Mouse (Mus musculus): Measurements from ENCODE around the gene Rnf167.

DNA sequence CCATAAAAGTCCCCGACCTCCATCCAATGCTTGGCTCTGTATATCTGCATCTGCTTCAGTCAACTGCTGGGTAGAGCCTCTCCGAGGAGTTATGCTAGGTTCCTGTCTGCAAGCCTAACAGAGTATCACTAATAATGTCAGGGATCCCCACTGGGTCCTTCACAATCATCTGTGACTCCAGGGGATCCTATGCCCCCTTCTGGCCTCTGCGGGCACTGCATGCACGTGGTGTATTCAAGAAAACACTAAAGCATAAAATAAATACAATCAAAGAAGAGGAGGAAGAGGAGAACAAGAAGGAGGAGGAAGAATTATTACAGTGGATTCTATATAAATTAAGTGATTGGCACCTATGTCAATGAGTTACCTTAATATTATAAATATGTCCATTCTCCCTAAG, 21.6 kb upstream of the Rnf167 start:
- TF ChIP-seq POLR2A (IDR thresholded peaks at IDR 0.05; ENCODE audit: insufficient read length, low read depth) (no peak), USF1 (IDR thresholded peaks at IDR 0.05; ENCODE audit: low read depth) (peak; percentile 26), MYOD1 (IDR thresholded peaks at IDR 0.05; ENCODE audit: control insufficient read depth in 1 of 3, insufficient read length in 2 of 3, low read depth in 2 of 3) (no peak), SRF (IDR thresholded peaks at IDR 0.05; ENCODE audit: control insufficient read depth, insufficient read length, low read depth) (no peak), E2F4 (IDR thresholded peaks at IDR 0.05; ENCODE audit: insufficient read depth) (no peak), TCF12 (IDR thresholded peaks at IDR 0.05; ENCODE audit: insufficient read depth, poor library complexity, severe bottlenecking) (no peak), TCF3 (IDR thresholded peaks at IDR 0.05; ENCODE audit: insufficient read length, low read depth) (no peak)

Data from myocyte (in vitro differentiated cells).